Mouse (Mus musculus): Measurements from ENCODE around the gene Bola2. TPM values are rescaled to one million over a fixed set of nuclear protein-coding genes. Genes with fewer than 3 reads are reported as not detected.

Gene Bola2
- total RNA-seq, 2 experiments from 2014 or later: 151 to 158 TPM

GRCm38 (mm10) chr7:126688156-126688555, 7.0 kb upstream of the Bola2 start:
- ATAC-seq (replicated peaks; ENCODE audit: poor library complexity, severe bottlenecking): peak; percentile 13; the same call in 1 of the 2 replicates

GRCm38 (mm10) chr7:126689021-126689420, 6.2 kb upstream of the Bola2 start:
- ATAC-seq (replicated peaks; ENCODE audit: poor library complexity, severe bottlenecking): no peak

DNA sequence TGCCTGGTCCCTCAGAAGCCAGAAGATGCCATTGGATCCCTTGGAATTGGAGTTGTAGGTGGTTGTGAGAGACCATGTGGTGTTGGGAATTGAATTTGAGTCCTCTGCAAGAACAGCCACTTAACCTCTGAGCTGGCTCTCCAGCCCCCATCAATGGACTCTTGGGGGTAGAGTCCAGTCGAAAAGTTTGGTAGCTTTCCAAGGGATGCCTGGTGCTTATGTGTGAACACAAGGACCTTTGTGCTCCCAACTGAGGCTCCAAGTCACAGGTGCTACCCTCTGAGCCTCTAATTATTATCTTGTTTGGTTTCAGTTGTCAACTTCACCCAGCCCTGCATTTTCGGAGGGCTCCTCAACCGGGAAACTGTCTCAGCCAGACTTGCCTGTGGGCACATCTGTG, 4.5 kb upstream of the Bola2 start:
- ATAC-seq (replicated peaks; ENCODE audit: poor library complexity, severe bottlenecking): no peak

DNA sequence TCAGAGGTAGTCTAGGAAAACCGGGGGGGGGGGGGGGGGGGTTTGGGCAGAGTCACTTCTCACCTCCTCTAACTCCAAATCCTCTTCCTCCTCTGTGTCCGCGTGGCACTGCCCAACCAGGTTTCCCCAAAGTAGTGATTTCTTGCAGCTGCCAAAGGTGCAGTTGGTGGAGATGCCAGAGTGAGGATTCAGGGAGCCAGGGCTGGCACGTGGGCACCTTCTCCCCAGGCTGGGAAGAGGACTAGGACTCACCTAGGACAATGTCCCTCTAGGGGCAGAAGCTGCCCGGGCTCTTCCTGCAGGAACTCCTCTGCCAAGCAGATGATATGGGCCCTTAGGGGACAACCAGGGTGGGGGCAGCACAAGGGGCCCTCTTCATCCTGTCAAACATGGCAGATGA, 3.5 kb upstream of the Bola2 start:
- no peak for ATAC-seq (replicated peaks; ENCODE audit: poor library complexity, severe bottlenecking)

DNA sequence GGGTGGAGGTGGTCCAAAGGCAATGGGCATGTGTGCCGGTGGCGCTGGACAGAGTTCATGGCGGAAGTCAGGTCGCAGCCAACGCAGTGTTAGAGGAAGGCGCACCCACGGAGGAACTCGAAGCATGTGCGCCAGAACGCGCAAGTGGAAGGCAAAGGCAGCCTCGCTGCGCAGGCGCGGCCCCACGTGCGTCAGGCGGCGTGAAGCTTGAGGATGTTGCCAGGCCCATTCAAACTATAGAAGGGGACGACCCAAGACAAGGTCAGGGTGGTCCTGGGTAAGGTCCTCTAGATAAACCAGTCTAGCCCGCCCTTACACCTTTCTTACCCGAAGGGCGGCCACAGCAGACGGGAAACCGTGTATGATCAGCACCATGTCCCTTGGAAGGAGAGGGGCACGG, 2.8 kb upstream of the Bola2 start:
- ATAC-seq (replicated peaks; ENCODE audit: poor library complexity, severe bottlenecking): no peak

GRCm38 (mm10) chr7:126693256-126693655, 1.9 kb upstream of the Bola2 start:
- ATAC-seq (replicated peaks; ENCODE audit: poor library complexity, severe bottlenecking): peak; percentile 40

DNA sequence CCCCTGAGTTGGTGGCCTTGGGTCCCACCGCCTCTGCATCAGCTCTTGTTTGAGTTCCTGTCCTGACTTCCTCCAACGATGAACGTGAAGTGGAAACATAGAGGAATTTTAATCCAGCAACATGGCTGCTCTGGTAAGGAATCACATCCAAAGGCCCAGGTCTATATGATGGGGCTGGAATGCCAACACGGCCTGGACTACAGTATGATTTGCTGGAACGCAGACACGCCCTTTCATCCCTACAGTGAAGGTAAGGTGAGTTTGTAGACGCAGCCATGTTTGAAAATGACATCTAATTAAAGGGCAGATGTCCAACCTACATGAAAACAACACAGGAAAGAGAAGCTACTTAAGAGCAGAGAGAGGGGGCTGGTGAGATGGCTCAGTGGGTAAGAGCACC, 1.4 kb upstream of the Bola2 start:
- no peak for ATAC-seq (replicated peaks; ENCODE audit: poor library complexity, severe bottlenecking)

- no peak for ATAC-seq (replicated peaks; ENCODE audit: poor library complexity, severe bottlenecking)
These were observed 655 bp upstream of the Bola2 start for GRCm38 (mm10) chr7:126694441-126695051.

DNA sequence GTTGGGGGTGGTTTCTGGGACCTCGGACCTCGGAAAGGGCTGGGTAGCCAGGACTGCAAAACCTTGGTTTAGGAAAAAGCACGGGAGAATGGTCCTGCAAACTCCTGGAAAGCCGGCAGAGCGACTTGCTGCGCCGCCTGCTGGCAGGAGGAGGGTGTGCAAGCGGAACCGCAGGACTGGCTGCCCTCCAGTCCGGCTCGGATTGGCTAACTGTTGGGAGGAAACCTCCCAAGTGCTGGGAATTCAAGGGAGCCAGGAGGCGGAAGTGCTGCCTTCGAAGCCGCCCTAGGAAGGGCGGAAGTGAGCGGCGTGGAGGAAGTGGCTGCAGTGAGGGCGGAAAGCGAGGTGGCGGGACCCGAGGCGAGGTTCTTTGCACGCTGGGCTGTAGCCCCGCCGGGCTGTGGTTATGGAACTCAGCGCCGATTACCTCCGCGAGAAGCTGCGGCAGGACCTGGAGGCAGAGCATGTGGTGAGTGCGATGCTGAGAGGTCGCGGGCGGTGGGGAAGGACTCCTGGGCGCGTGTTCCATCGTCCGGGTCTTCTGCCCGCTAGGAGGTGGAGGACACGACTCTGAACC, 518 bp downstream of the Bola2 start, which contains the start of gene Slx1b:
TSS of gene Slx1b (minus strand) at position 154 of the 577 bp plus-strand sequence.
- peak; percentile 87 for ATAC-seq (replicated peaks; ENCODE audit: poor library complexity, severe bottlenecking)

DNA sequence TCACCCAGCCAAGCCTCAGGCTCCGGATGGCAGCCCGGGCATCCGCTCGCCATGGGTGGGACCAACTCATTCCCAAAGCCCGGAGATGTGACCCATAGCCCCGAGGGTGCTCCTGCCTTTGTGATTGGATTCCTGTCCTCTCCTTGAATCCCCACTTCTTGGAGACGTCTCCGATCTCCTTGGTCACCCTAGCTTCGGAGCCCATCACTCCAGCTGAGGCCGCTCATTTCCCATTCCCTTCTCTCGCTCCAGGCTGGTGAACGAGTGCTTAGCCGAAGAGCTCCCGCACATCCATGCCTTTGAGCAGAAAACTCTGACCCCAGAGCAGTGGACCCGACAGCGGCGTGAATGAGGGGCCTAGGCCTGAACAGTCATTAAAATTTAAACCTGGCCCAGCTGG, 1.1 kb downstream of the Bola2 start:
- no peak for ATAC-seq (replicated peaks; ENCODE audit: poor library complexity, severe bottlenecking)

DNA sequence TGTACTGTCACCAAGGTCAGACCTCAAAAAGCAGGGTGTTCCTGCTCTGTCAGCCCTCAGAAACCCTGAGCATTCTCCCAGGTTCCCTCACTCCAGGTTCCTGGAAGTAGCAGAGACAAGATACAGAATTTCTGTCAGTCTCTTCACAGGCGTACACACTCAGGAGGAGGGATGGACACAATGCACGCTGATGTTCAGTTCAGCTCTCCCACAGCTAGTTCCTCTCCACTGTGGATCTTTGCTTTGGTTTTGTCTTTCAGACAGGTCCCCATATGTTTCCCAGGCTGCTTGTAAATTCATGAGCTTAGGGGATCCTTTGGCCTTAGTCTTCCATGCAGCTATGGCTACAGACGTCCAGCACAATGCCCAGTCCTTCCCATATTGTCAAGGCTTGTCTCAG, 1.7 kb downstream of the Bola2 start:
- no peak for ATAC-seq (replicated peaks; ENCODE audit: poor library complexity, severe bottlenecking)

DNA sequence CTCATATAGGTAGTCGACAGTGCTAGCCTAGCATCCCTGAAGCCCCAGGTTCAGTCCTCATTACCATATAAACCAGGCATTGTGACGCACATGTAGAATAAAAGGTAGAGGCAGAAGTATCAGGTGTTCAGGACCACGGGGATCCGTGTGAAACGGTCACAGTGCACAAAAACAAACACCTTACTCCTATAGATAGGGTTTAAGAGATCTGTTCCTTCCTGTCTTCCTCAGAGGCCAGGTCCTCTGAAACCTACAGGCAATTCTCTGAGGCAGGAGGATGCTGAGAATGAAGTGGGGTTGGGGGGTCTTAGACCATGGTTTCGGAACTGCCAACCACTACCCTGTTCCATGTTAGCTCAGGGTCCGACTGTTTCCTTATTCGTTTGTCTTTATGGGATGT, 2.6 kb downstream of the Bola2 start:
- ATAC-seq (replicated peaks; ENCODE audit: poor library complexity, severe bottlenecking): no peak

DNA sequence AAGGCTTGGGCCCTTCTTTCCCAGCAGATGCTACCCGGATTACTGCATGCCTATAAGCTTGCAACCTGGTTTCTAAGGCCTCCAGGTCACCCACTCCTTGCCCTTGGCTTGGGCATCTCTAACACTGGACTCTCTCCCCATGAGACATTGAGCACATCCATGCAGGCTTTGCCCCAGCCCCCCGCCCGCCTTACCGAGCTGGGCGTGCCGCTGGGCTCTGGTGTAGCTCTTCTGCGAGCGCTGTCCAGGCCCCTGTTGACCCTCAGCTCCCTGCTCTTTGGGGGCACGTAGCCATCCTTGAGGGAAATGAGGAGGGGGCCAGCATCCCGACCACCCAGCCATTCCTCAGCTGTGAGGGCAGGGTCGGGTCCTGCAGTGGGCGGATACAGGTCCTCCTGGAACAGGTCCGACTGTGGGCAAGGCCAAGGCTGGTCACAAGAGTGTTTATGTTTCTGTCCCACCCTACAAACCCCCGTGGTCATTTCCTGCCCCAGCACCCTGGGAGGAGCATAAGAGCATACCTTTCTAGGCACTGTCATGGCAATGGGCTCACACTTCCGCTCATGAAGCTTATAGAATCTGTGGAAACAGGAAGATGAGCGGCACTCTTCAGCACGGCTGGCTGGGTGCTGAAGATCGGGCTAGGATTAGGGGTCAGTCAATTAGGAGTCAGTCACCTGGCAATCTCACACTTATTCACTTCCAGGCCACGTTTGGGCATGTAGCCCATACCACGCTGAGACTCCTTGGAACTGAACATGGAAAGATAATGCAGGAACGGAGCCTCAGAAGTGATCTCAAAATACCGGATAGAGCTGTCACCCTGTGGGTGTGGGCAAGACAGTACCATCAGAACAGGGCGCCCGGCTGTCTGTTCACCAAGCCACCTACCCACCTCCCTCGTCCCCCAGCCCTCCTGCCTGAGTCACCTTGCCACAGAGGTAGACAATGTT, 5.1 kb downstream of the Bola2 start:
- no peak for ATAC-seq (replicated peaks; ENCODE audit: poor library complexity, severe bottlenecking)

DNA sequence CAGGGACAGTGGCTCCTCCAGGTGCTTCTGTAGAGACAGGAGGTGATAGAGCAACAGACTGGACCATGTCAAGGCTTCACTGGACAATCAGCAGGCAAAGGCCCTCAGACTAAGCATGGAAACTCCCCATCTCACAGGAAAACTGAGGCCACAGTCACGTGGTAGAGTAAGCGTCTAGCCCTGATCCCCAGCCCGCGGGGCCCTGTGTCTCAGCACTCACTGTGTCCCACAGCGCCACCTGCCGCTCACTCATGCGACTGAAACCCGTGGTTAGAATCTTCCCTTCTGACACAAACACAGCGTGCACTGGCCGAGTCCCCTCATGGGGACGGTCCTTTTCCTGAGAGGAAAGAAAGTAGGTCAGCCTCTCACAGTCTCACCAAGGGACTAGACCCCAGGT, 5.9 kb downstream of the Bola2 start:
- peak; percentile 41 for ATAC-seq (replicated peaks; ENCODE audit: poor library complexity, severe bottlenecking)

GRCm38 (mm10) chr7:126701559-126702357, 6.6 kb downstream of the Bola2 start:
- no peak for ATAC-seq (replicated peaks; ENCODE audit: poor library complexity, severe bottlenecking)

DNA sequence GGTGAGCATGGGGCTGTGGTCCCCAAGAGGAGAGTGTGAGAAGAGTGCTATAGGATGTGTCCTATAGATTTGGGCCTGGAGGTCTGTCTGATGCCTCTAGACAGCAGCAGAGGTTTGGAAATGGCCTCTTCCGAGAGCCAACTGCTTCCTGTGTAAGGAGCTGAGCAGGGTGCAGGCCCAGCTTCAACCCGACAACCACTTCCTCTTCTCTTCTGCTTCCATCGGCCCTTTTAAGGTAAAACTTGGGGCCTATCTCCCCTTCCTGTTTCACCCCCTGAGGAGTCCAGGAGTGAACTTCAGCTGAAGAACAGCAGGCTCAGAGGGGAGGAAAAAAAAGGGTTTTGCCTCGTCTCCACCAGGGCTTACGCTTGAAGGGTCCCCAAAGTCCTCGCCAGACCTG, 7.2 kb downstream of the Bola2 start:
- ATAC-seq (replicated peaks; ENCODE audit: poor library complexity, severe bottlenecking): peak; percentile 58

- no peak for ATAC-seq (replicated peaks; ENCODE audit: poor library complexity, severe bottlenecking)
These were observed 7.9 kb downstream of the Bola2 start for GRCm38 (mm10) chr7:126702861-126703756.

- ATAC-seq (replicated peaks; ENCODE audit: poor library complexity, severe bottlenecking): peak; percentile 18
These were observed 8.5 kb downstream of the Bola2 start for GRCm38 (mm10) chr7:126703757-126704077.

DNA sequence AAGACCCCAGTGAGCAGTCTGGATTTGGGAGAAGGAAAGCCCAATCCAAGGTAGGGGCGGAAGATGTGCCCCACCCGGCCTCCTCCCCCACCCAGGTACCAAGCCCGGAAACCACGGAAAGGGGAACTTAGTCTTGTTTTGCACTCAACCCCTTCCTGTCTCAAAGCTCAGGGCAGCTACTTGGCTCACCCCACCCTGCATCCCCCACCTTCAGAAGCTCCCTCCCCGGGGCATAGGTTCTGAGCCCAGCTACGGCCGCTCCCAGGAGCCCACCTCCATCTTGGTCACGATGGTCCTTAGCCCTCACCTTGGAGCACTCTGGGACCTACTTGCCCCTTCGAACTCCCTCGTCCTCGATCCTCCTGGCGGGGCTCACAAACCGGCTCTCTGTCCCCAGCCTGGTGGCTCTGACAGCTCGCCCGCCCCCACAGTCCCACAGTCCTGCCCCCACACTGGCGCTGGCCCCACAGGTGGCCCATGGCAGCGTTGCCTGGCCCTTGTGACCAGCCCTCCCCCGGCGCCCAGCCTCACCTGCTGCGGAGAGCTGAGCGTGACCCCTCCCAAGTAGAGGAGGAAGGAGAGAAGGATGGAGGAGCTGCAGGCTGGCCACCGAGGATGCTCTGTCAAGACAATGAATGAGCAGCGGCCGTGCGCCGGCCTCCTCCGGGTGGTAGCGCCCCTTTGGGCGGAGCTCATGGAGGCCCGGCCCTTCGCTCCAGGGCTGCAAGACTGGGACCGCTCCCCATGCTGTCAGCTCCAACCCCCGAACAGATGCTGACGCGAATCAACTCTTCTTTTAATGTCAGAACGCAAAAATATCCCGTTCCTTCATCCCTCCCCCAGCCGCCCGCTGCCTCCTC, 9.2 kb downstream of the Bola2 start:
- ATAC-seq (replicated peaks; ENCODE audit: poor library complexity, severe bottlenecking): peak; percentile 57

All from granulocyte monocyte progenitor cell, adult 5-6 weeks (primary cell).